Mouse (Mus musculus) limb, embryonic 14.5 days (tissue): Measurements from ENCODE around the gene Fbxo44. TPM values are rescaled to one million over a fixed set of nuclear protein-coding genes. Genes with fewer than 3 reads are reported as not detected.
A peak's percentile ranks its signal among the peaks of the same experiment; 100 is the strongest.
"Not testable (repeated sequence)": the region's sequence is repeated elsewhere in the genome, so short reads cannot be mapped to it uniquely, and the experiment has no call there.

ENCODE experiments used
- ATAC-seq: fragments of 200-750 bp; cut with Nextera tagmentation; 2 replicates; pipeline ENCODE4 v1.8.0; 2017; ENCODE audit warnings: low read depth, moderate number of reproducible peaks, moderate TSS enrichment; ENCODE audit not compliant: low FRiP score
- DNase-seq: peaks from one replicate; pipeline ENCODE4 v3.0.0-alpha.2; 2015; ENCODE audit warnings: low spot score
- H3K27ac ChIP-seq: fragments of 300-500 bp; sonication (generic); replicated peaks from 2 replicates; pipeline ENCODE4 v1.5.1; 2014; ENCODE audit warnings: low read depth, mild to moderate bottlenecking, low read length, moderate library complexity, mixed read lengths
- H3K27me3 ChIP-seq: fragments of 300-500 bp; sonication (generic); 2 replicates; pipeline ENCODE4 v1.6.1; 2014; ENCODE audit warnings: low read length, mixed read lengths; ENCODE audit not compliant: control insufficient read depth, insufficient read depth
- H3K36me3 ChIP-seq: fragments of 300-500 bp; sonication (generic); 2 replicates; pipeline ENCODE4 v1.6.1; 2014; ENCODE audit warnings: mild to moderate bottlenecking, low read length, moderate library complexity, mixed read lengths; ENCODE audit not compliant: control insufficient read depth, insufficient read depth
- H3K4me1 ChIP-seq: fragments of 300-500 bp; sonication (generic); 2 replicates; pipeline ENCODE4 v1.6.1; 2014; ENCODE audit warnings: antibody characterized with exemption, low read length, mixed read lengths; ENCODE audit not compliant: control insufficient read depth, insufficient read depth
- H3K4me2 ChIP-seq: fragments of 300-500 bp; sonication (generic); replicated peaks from 2 replicates; pipeline ENCODE4 v1.6.1; 2014; ENCODE audit warnings: low read depth, mild to moderate bottlenecking, low read length, moderate library complexity; ENCODE audit not compliant: severe bottlenecking
- H3K4me3 ChIP-seq: fragments of 300-500 bp; sonication (generic); replicated peaks from 2 replicates; pipeline ENCODE4 v1.5.1; 2014; ENCODE audit warnings: low read length
- H3K9ac ChIP-seq: fragments of 300-500 bp; sonication (generic); 2 replicates; pipeline ENCODE4 v1.6.1; 2014; ENCODE audit warnings: mild to moderate bottlenecking, low read depth, low read length, moderate library complexity; ENCODE audit not compliant: severe bottlenecking
- H3K9me3 ChIP-seq: fragments of 300-500 bp; sonication (generic); 2 replicates; pipeline ENCODE4 v1.6.1; 2016; ENCODE audit warnings: low read length; ENCODE audit not compliant: control insufficient read depth
- POLR2A ChIP-seq: fragments of 200-500 bp; IDR thresholded peaks from 2 replicates; pipeline ENCODE4 v1.8.0; 2012; ENCODE audit warnings: inconsistent platforms, mild to moderate bottlenecking, moderate library complexity, borderline replicate concordance; ENCODE audit not compliant: insufficient read depth, insufficient read length; ENCODE audit errors: extremely low read depth
- WGBS: fragments of 180-500 bp; shearing (Covaris S2); extraction: QIAGEN DNeasy Blood & Tissue Kit; methylation state at CpG from one replicate; pipeline ENCODE4 v1.1.7; 2014; 5-methylcytosine and 5-hydroxymethylcytosine counted together
- polyA plus RNA-seq, 2 experiments: library from polyadenylated mRNA; depleted of rRNA in 1 of 2; stranded (reverse) in 1 of 2; unstranded in 1 of 2; fragments of >200 nt; fragmentation: Nextera tagmentation in 1 of 2; extraction: Ambion mirVana in 1 of 2; gene quantifications; 2 replicates each; pipeline versions ENCODE4 v1.2.1 to v1.2.3; 2012 to 2014

The Fbxo44 gene
- polyA plus RNA-seq, 2 experiments, result 8.1 to 21.1 TPM

DNA sequence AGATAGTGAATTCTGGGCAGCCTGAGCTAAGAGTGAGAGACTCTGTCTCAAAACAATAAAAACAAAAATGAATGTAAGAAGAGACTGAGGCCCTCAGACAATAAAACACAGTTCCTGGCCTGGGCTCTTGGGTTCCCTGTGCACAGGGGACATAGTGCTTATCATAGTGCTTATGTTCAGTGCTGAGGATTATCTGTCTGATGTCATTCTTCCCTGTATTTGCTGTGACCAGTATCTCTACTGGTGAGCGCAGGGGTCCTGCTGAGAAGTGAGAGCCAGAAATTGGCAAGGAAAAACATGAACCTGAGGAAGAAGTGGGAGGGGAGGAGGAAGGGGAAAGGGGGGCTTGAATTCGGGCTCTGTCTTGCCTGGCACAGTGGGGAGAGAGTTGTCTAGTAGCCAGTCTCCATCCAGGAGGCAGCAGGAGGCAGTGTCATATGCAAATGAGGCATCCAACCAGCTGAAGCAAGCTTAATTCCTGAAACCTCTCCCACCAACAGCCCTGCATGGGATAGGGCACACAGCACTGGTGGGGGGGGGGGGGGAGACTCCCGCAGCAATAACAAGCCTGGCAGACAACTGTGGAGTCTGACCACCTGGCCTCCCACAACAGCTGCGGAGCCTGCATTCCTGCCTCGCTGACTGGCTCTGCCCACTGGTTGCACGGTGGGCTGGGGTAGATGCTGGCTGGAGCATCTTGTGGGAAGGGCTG lies 38.1 kb downstream of the Fbxo44 start:
- Histone ChIP-seq H3K27ac (peak overlapping the region; percentile 26; the same call in 1 of the 2 replicates), H3K9ac (no peak overlapping the region), H3K9me3 (no peaks in the 10 kb centered on the region), H3K36me3 (no peaks in the 10 kb centered on the region), H3K4me3 (no peak overlapping the region), H3K27me3 (no peaks in the 10 kb centered on the region), H3K4me1 (peaks cover 9% of the 10 kb centered on the region; the same call in 1 of the 2 replicates), H3K4me2 (no peak overlapping the region)
- no peak for TF ChIP-seq POLR2A
- ATAC-seq (peak; percentile 92), DNase-seq (peak; percentile 58)
- 6% methylated on average over 6 of the region's 6 CpGs for WGBS

DNA sequence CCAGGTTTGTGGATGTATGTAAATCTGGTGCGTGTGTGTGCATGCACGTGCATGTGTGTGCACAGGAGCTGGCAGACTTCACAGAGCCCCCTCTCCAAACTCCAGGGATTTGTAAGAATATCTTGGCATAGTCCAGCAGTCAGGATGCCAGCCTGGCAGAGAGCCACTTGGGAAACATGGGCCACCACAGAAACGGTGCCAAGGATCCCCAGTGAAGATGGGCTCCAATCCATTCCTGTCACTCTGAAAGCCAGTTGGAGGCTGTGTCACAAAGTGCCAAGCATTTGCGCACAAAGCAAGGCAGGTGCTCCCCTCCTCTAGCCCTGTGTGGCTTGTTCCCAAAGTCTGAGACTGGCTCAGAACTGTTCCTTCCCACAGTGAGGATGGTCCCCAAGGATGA lies 38.9 kb downstream of the Fbxo44 start:
- Histone ChIP-seq H3K36me3 (no peaks in the 10 kb centered on the region), H3K4me1 (peaks cover 9% of the 10 kb centered on the region; the same call in 1 of the 2 replicates), H3K4me2 (no peak overlapping the region), H3K27ac (no peak overlapping the region), H3K9ac (no peak overlapping the region), H3K4me3 (no peak overlapping the region), H3K27me3 (no peaks in the 10 kb centered on the region), H3K9me3 (no peaks in the 10 kb centered on the region)
- ATAC-seq (no peak), DNase-seq (no peak)
- 74% methylated on average over 4 of the region's 4 CpGs for WGBS
- TF ChIP-seq POLR2A, result no peak

DNA sequence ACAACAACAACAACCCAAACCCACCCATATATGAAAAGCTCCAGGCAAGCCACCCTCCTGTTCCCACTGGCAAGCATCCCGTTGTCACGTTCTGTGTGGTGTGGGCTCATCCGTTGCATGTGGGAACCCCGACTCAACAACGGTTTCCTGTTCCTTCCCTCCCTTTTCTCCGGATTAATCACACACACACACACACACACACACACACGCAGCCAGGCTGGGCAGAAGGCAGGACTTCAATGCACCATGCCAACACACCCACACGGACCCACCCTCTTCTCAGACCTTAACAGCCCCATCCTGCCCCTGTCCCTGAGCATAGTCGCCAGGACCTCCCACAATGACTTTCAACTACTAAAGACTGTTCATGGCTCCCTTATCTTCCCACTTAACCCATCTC lies 39.7 kb downstream of the Fbxo44 start:
- Histone ChIP-seq H3K9ac (no peak overlapping the region), H3K4me2 (no peak overlapping the region), H3K27ac (no peak overlapping the region), H3K27me3 (no peaks in the 10 kb centered on the region), H3K36me3 (no peaks in the 10 kb centered on the region), H3K9me3 (no peaks in the 10 kb centered on the region), H3K4me1 (peaks cover 12% of the 10 kb centered on the region), H3K4me3 (no peak overlapping the region)
- DNase-seq (no peak), ATAC-seq (no peak)
- no peak for TF ChIP-seq POLR2A
- WGBS, result 76% methylated on average over 9 of the region's 9 CpGs

GRCm38 (mm10) chr4:148119578-148119977 lies 40.7 kb downstream of the Fbxo44 start:
- not testable (repeated sequence) for ATAC-seq, H3K4me2 ChIP-seq, DNase-seq, H3K9me3 ChIP-seq, H3K9ac ChIP-seq, H3K4me3 ChIP-seq, H3K27ac ChIP-seq, H3K36me3 ChIP-seq, H3K27me3 ChIP-seq
- 88% methylated on average over 9 of the region's 9 CpGs for WGBS
- H3K4me1 ChIP-seq, result peaks cover 16% of the 10 kb centered on the region

DNA sequence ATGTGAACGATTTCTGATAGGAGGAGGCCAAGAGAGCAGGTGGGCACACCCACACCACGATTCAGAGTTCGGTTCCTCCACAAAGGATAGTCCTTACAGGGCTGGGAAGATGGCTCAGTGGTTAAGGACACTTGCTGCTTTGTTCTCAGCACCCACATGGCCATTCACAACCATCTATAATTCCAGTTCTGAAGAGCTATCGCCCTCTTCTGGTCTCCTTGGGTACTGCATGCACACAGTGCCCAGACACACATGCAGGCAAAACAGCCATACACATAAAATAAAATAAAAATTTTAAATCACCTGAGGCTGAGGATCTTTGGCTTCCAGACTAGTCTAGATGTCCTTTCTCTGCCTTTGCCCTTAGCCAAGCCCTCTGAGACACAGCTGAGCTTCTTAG lies 42.9 kb downstream of the Fbxo44 start:
- DNase-seq (no peak), ATAC-seq (no peak)
- peaks cover 12% of the 10 kb centered on the region for H3K4me1 ChIP-seq
- no peak overlapping the region for H3K27ac ChIP-seq
- H3K27me3 ChIP-seq, result no peaks in the 10 kb centered on the region
- H3K36me3 ChIP-seq, result no peaks in the 10 kb centered on the region
- no peaks in the 10 kb centered on the region for H3K9me3 ChIP-seq
- no peak overlapping the region for H3K4me3 ChIP-seq
- WGBS, result 77% methylated on average over 4 of the region's 4 CpGs
- no peak overlapping the region for H3K4me2 ChIP-seq
- H3K9ac ChIP-seq, result no peak overlapping the region
- no peak for TF ChIP-seq POLR2A
